Mouse (Mus musculus): ENCODE data around the gene Endov.

GRCm38 (mm10) chr11:119554706-119555105, 63.6 kb downstream of the Endov start:
- TF ChIP-seq CTCF (IDR thresholded peaks at IDR 0.05; ENCODE audit: extremely low read depth, insufficient read length, insufficient replicate concordance, low read depth, low read length) = no peak
- TF ChIP-seq POLR2A (IDR thresholded peaks at IDR 0.05; ENCODE audit: low read depth, low read length) = no peak
